Mouse (Mus musculus) frontal cortex, adult (tissue): ENCODE measurements around the gene Fam107b.

Experiments used
- ATAC-seq: cut with Nextera tagmentation; 2 replicates; pipeline ENCODE4 v1.9.2; 2017; ENCODE audit warnings: mild to moderate bottlenecking, moderate library complexity, mixed read lengths; ENCODE audit not compliant: low TSS enrichment

Fam107b gene

GRCm38 (mm10) chr2:3570186-3570585, at the start of gene Fam107b:
Gene Fam107b (plus strand): TSS chr2:3570488.
- ATAC-seq, result no peak

GRCm38 (mm10) chr2:3522558-3522957, 47.7 kb upstream of the Fam107b start:
- ATAC-seq, result no peak

GRCm38 (mm10) chr2:3526288-3526687, 44.0 kb upstream of the Fam107b start:
- no peak for ATAC-seq

GRCm38 (mm10) chr2:3541307-3542079, 28.8 kb upstream of the Fam107b start:
- ATAC-seq, result no peak

GRCm38 (mm10) chr2:3546055-3546454, 24.2 kb upstream of the Fam107b start:
- ATAC-seq, result no peak

- ATAC-seq, result no peak
Measured at GRCm38 (mm10) chr2:3546588-3546987, 23.7 kb upstream of the Fam107b start.

- no peak for ATAC-seq
Measured at GRCm38 (mm10) chr2:3570606-3571005, 318 bp downstream of the Fam107b start.

GRCm38 (mm10) chr2:3573883-3574282, 3.6 kb downstream of the Fam107b start:
- ATAC-seq, result no peak

GRCm38 (mm10) chr2:3575140-3575539, 4.9 kb downstream of the Fam107b start:
- ATAC-seq, result no peak

GRCm38 (mm10) chr2:3576346-3576745, 6.1 kb downstream of the Fam107b start:
- no peak for ATAC-seq

GRCm38 (mm10) chr2:3577216-3577615, 6.9 kb downstream of the Fam107b start:
- no peak for ATAC-seq

- no peak for ATAC-seq
Measured at GRCm38 (mm10) chr2:3578180-3578902, 8.1 kb downstream of the Fam107b start.

GRCm38 (mm10) chr2:3579316-3579902, 9.1 kb downstream of the Fam107b start:
- no peak for ATAC-seq

GRCm38 (mm10) chr2:3582830-3583229, 12.5 kb downstream of the Fam107b start:
- ATAC-seq, result no peak

- ATAC-seq, result no peak
Measured at GRCm38 (mm10) chr2:3585231-3585783, 15.0 kb downstream of the Fam107b start.

- no peak for ATAC-seq
Measured at GRCm38 (mm10) chr2:3590086-3590915, 20.0 kb downstream of the Fam107b start.

GRCm38 (mm10) chr2:3590916-3591197, 20.6 kb downstream of the Fam107b start:
- ATAC-seq, result no peak

- ATAC-seq, result no peak
Measured at GRCm38 (mm10) chr2:3594663-3595318, 24.5 kb downstream of the Fam107b start.

GRCm38 (mm10) chr2:3600421-3600820, 30.1 kb downstream of the Fam107b start:
- ATAC-seq, result no peak

- ATAC-seq, result no peak
Measured at GRCm38 (mm10) chr2:3602599-3602998, 32.3 kb downstream of the Fam107b start.

GRCm38 (mm10) chr2:3603181-3603580, 32.9 kb downstream of the Fam107b start:
- ATAC-seq, result no peak
